Mouse (Mus musculus): ENCODE measurements at regions not wholly inside any gene's neighbourhood (a gene's known extent, or its start where the extent isn't known, plus 50 kb on each side); places are given as distances from the start of the nearest gene placed in this dataset.

- TF ChIP-seq RCOR1 (IDR thresholded peaks at IDR 0.05; ENCODE audit: low read depth, low read length) (no peak), MAFK (IDR thresholded peaks at IDR 0.05; ENCODE audit: borderline replicate concordance, low read depth, low read length) (no peak), MXI1 (IDR thresholded peaks at IDR 0.05; ENCODE audit: low read depth, low read length) (no peak)
- Histone ChIP-seq H3K9me3 (replicated peaks; ENCODE audit: insufficient read depth, low read length) (no peaks in the 10 kb centered on the region), H3K36me3 (ENCODE audit: control insufficient read depth in 1 of 2, insufficient read depth in 2 of 2, low read length in 2 of 2) (no peaks in the 10 kb centered on the region), H3K27ac (ENCODE audit: control insufficient read depth, low read depth, low read length) (no peak overlapping the region), H3K9ac (ENCODE audit: control insufficient read depth, low read depth, low read length, poor library complexity, severe bottlenecking) (no peak overlapping the region), H3K4me1 (ENCODE audit: control insufficient read depth in 1 of 2, insufficient read depth in 2 of 2, low read length in 2 of 2) (no peaks in the 10 kb centered on the region), H3K27me3 (ENCODE audit: control insufficient read depth in 1 of 2, insufficient read depth in 2 of 2, low read length in 2 of 2) (no peaks in the 10 kb centered on the region), H3K79me2 (ENCODE audit: control insufficient read depth, insufficient read depth, low read length, poor library complexity) (no peaks in the 10 kb centered on the region), H3K4me3 (ENCODE audit: control insufficient read depth in 1 of 2, insufficient read depth in 1 of 2, low read depth in 2 of 2, low read length in 2 of 2) (no peak overlapping the region)
- DNase-seq (ENCODE audit: low read depth, low spot score), result no peak
These were observed 213.5 kb upstream of the Usp24 start for GRCm38 (mm10) chr4:106102451-106102977.

- no peak for TF ChIP-seq CHD1 (IDR thresholded peaks at IDR 0.05; ENCODE audit: low read depth, low read length)
- TF ChIP-seq CTCF (IDR thresholded peaks at IDR 0.05 in 2 of 3, conservative IDR thresholded peaks at IDR 0.05 in 1 of 3; ENCODE audit: control insufficient read depth in 1 of 3, insufficient read depth in 1 of 3, low read depth in 2 of 3, low read length in 3 of 3, poor library complexity in 1 of 3, severe bottlenecking in 1 of 3), result no peak
- TF ChIP-seq JUND (IDR thresholded peaks at IDR 0.05; ENCODE audit: low read depth, low read length), result no peak
- TF ChIP-seq MAX (IDR thresholded peaks at IDR 0.05; ENCODE audit: low read length), result no peak
- no peak for TF ChIP-seq POLR2A (IDR thresholded peaks at IDR 0.05; ENCODE audit: control insufficient read depth in 1 of 2, insufficient read depth in 1 of 2, low read depth in 1 of 2, low read length in 2 of 2, poor library complexity in 1 of 2)
- no peak for TF ChIP-seq POLR2AphosphoS5 (IDR thresholded peaks at IDR 0.05; ENCODE audit: borderline replicate concordance, low read depth, low read length)
- no peak for TF ChIP-seq SMC3 (IDR thresholded peaks at IDR 0.05; ENCODE audit: low read depth, low read length)
- no peak for TF ChIP-seq EP300 (IDR thresholded peaks at IDR 0.05; ENCODE audit: low read depth in 1 of 2, low read length in 2 of 2)
- no peak for TF ChIP-seq KAT2A (conservative IDR thresholded peaks at IDR 0.05; ENCODE audit: low read depth, low read length)
- no peak for TF ChIP-seq RCOR1 (IDR thresholded peaks at IDR 0.05; ENCODE audit: low read depth, low read length)
- TF ChIP-seq TAL1 (IDR thresholded peaks at IDR 0.05; ENCODE audit: low read length), result no peak
- no peak for TF ChIP-seq ZKSCAN1 (IDR thresholded peaks at IDR 0.05; ENCODE audit: low read depth, low read length)
- TF ChIP-seq MAFK (IDR thresholded peaks at IDR 0.05; ENCODE audit: borderline replicate concordance, low read depth, low read length), result no peak
- no peak for TF ChIP-seq BHLHE40 (IDR thresholded peaks at IDR 0.05; ENCODE audit: borderline replicate concordance, low read depth, low read length)
- H3K79me2 ChIP-seq (ENCODE audit: control insufficient read depth, insufficient read depth, low read length, poor library complexity), result no peaks in the 10 kb centered on the region
- H3K9ac ChIP-seq (ENCODE audit: control insufficient read depth, low read depth, low read length, poor library complexity, severe bottlenecking), result no peak overlapping the region
- no peaks in the 10 kb centered on the region for H3K4me1 ChIP-seq (ENCODE audit: control insufficient read depth in 1 of 2, insufficient read depth in 2 of 2, low read length in 2 of 2)
- DNase-seq (ENCODE audit: low read depth, low spot score), result no peak
- no peak overlapping the region for H3K4me3 ChIP-seq (ENCODE audit: control insufficient read depth in 1 of 2, insufficient read depth in 1 of 2, low read depth in 2 of 2, low read length in 2 of 2)
- H3K27me3 ChIP-seq (ENCODE audit: control insufficient read depth in 1 of 2, insufficient read depth in 2 of 2, low read length in 2 of 2), result no peaks in the 10 kb centered on the region
- H3K9me3 ChIP-seq (replicated peaks; ENCODE audit: insufficient read depth, low read length), result no peaks in the 10 kb centered on the region
- no peak overlapping the region for H3K27ac ChIP-seq (ENCODE audit: control insufficient read depth, low read depth, low read length)
- no peaks in the 10 kb centered on the region for H3K36me3 ChIP-seq (ENCODE audit: control insufficient read depth in 1 of 2, insufficient read depth in 2 of 2, low read length in 2 of 2)
These were observed 212.0 kb upstream of the Usp24 start for GRCm38 (mm10) chr4:106103750-106104635.
